Mouse (Mus musculus) limb, embryonic 12.5 days (tissue): ENCODE results near the gene Pde12. TPM values are rescaled to one million over a fixed set of nuclear protein-coding genes. Genes with fewer than 3 reads are reported as not detected.

Experiments
- ATAC-seq: fragments of 200-750 bp; cut with Nextera tagmentation; 2 replicates; pipeline ENCODE4 v1.8.0; 2017; ENCODE audit warnings: low read depth, moderate TSS enrichment; ENCODE audit not compliant: insufficient number of reproducible peaks, insufficient read depth, low FRiP score, low TSS enrichment
- H3K27ac ChIP-seq: fragments of 300-500 bp; sonication (generic); 2 replicates; pipeline ENCODE4 v1.5.1; 2016; ENCODE audit warnings: mild to moderate bottlenecking, moderate library complexity
- H3K27me3 ChIP-seq: fragments of 300-500 bp; sonication (generic); 2 replicates; pipeline ENCODE4 v1.6.1; 2016; ENCODE audit warnings: mild to moderate bottlenecking, moderate library complexity
- H3K36me3 ChIP-seq: fragments of 300-500 bp; sonication (generic); 2 replicates; pipeline ENCODE4 v1.6.1; 2016; ENCODE audit warnings: mild to moderate bottlenecking, moderate library complexity
- H3K4me1 ChIP-seq: fragments of 300-500 bp; sonication (generic); replicated peaks from 2 replicates; pipeline ENCODE4 v1.6.1; 2016
- H3K4me2 ChIP-seq: fragments of 300-500 bp; sonication (generic); 2 replicates; pipeline ENCODE4 v1.6.1; 2016; ENCODE audit warnings: mild to moderate bottlenecking, moderate library complexity
- H3K4me3 ChIP-seq: fragments of 300-500 bp; sonication (generic); replicated peaks from 2 replicates; pipeline ENCODE4 v1.5.1; 2016; ENCODE audit warnings: mild to moderate bottlenecking
- H3K9ac ChIP-seq: fragments of 300-500 bp; sonication (generic); replicated peaks from 2 replicates; pipeline ENCODE4 v1.6.1; 2016; ENCODE audit warnings: mild to moderate bottlenecking, moderate library complexity
- H3K9me3 ChIP-seq: fragments of 300-500 bp; sonication (generic); 2 replicates; pipeline ENCODE4 v1.6.1; 2016; ENCODE audit warnings: mild to moderate bottlenecking, moderate library complexity
- WGBS: fragments of 180-500 bp; shearing (Covaris S2); methylation state at CpG from one replicate; pipeline ENCODE4 v1.1.7; 2016; 5-methylcytosine and 5-hydroxymethylcytosine counted together
- polyA plus RNA-seq: library from polyadenylated mRNA; unstranded; fragments of >200 nt; fragmentation: Nextera tagmentation; extraction: Ambion mirVana; gene quantifications from 2 replicates; pipeline ENCODE4 v1.2.1, GENCODE M21; 2016

Gene Pde12
- polyA plus RNA-seq, 1 experiment from 2014 or later: 11.3 TPM

DNA sequence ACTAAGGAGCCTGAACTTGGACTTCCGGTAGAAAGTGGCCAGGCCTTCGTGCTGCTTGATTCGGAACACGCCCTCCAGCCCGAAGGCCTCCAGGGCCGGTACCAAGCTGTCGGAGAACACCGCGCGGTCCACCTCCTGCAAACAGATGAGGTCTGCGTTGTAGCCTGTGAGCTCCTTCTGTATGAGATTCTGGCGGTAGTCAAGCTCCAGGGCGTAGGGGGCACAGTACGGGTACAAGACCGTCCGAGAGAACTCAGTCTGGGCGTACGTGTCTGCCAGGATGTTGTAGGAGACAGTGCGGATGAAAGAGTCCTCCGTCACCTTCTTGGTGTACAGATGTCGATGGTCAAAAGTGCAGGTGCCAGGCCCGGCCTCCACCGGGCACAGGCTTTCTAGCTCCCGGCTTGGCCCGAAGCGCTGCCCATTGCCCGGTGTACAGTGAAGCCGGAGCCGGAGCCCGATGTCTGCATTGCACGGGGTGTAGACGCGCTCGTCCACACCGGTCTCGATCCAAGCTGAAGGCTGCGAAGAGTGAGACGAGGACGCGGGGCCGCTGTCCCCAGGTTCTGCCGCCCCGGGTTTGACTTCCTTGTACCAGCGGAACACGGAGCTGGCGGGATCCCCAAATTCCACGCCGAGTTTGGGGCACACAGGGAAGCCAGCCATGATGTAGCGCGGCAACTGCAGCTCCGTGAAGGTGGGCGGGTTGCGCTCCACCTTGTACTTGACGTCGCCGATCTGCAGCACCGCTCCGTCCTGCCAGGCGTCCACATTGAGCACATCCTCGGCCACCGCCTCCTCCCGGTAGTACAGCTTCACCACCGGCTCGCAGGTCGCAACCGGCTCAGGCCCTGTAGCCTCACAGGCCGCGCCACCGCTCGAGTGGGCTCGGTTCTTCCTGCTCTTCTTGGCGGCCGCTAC lies 1.1 kb downstream of the Pde12 start:
- Histone ChIP-seq H3K27ac (peak overlapping the region; percentile 91), H3K4me2 (peak overlapping the region; percentile 99), H3K9ac (peak overlapping the region; percentile 83), H3K36me3 (peaks cover 22% of the 10 kb centered on the region), H3K9me3 (no peaks in the 10 kb centered on the region), H3K4me3 (peak overlapping the region; percentile 96), H3K4me1 (peaks cover 25% of the 10 kb centered on the region), H3K27me3 (no peaks in the 10 kb centered on the region)
- 1% methylated on average over 73 of the region's 73 CpGs for WGBS
- no peak; the same call in 1 of the 2 replicates for ATAC-seq

DNA sequence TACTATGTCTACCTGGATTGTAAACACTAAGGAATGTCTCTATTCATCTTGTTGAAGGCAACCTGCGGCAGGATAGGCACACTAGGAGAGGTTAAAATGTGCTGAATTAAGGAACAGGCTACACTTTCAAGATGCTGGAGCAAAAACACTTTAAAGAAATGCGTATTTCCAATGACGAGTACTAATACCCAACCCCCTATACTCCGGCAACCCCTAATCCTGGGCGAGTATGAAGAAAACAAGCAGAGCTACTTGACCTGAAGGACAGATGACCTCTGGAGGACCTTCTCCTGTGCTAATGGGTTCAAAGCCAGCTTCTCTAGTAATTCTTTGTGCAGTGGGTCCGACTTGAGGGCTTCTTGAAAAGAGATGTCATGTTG lies 1.7 kb downstream of the Pde12 start:
- Histone ChIP-seq H3K9me3 (no peaks in the 10 kb centered on the region), H3K4me1 (peaks cover 25% of the 10 kb centered on the region), H3K27ac (no peak overlapping the region), H3K4me3 (peak overlapping the region; percentile 96), H3K36me3 (peaks cover 22% of the 10 kb centered on the region), H3K4me2 (peak overlapping the region; percentile 99), H3K27me3 (no peaks in the 10 kb centered on the region), H3K9ac (peak overlapping the region; percentile 83)
- 16% methylated on average over 6 of the region's 6 CpGs for WGBS
- ATAC-seq: no peak

DNA sequence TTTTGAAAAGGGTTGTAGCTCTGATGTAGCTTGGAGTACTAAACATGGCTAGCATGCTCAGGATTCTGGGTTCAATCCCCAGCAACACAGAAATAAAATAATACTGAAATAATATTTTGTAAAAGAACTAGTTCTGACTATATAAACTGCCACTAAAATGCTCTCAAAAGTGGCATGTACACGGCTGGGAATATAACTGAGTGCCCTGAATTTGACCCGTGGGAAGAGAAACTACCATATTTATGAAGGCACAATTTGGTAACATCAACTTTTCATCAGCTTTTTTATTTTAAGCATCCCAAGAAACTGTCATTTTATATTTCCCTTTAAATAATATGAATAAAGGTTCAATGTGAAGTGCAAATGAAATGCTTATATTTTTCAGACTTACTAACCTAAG lies 5.8 kb downstream of the Pde12 start:
- Histone ChIP-seq H3K4me3 (no peak overlapping the region), H3K4me1 (peaks cover 21% of the 10 kb centered on the region), H3K36me3 (peaks cover 31% of the 10 kb centered on the region), H3K9ac (no peak overlapping the region), H3K27me3 (no peaks in the 10 kb centered on the region), H3K9me3 (no peaks in the 10 kb centered on the region), H3K27ac (no peak overlapping the region), H3K4me2 (no peak overlapping the region)
- ATAC-seq: no peak
- 96% methylated on average over 2 of the region's 2 CpGs for WGBS

DNA sequence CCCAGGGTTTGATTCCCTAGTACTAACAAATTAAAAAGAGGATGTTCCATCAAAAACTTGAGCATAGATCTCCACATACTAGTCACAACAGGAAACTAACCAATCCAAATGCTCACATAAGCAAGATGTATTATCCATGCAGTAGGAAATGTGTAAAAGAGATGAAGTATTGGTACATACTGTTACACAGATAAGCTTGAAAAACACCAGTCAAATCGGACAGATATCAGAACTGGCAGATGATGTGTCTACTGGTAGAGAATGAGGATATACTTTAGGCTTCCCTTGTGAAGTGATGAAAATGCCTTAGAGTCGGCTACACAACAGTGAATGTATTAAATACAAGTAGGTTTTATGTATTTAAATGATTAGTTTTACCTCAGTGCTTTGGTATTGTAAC lies 7.2 kb downstream of the Pde12 start:
- H3K9me3 ChIP-seq: no peaks in the 10 kb centered on the region
- no peak overlapping the region for H3K4me2 ChIP-seq
- 92% methylated on average over 2 of the region's 2 CpGs for WGBS
- H3K4me1 ChIP-seq: peaks cover 11% of the 10 kb centered on the region
- H3K27me3 ChIP-seq: no peaks in the 10 kb centered on the region
- no peak overlapping the region for H3K9ac ChIP-seq
- H3K36me3 ChIP-seq: peaks cover 39% of the 10 kb centered on the region
- ATAC-seq: no peak
- H3K27ac ChIP-seq: no peak overlapping the region
- H3K4me3 ChIP-seq: no peak overlapping the region

DNA sequence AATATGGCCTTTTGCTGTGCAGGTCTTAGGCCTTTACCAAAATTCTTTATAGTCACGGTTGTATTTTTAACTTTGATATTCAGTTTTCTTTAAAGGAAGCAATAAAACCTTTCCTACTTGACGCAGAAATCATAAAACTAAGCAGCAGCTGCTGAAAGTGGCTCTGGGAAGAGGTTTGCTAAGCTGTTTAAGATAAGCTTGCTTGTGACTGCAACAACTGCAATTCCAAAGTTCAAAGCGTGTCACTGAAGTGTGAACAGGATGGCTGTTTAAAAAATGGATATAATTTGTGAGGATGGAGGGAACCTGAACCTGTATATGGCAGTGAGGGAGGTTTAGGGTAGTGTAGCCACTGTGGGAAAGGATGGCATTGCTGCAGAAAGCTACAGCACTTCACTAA lies 7.7 kb downstream of the Pde12 start:
- H3K27ac ChIP-seq: 0 out of 2 replicates have a peak overlapping the region, but pooled peaks have one; percentile 35
- no peak for ATAC-seq

DNA sequence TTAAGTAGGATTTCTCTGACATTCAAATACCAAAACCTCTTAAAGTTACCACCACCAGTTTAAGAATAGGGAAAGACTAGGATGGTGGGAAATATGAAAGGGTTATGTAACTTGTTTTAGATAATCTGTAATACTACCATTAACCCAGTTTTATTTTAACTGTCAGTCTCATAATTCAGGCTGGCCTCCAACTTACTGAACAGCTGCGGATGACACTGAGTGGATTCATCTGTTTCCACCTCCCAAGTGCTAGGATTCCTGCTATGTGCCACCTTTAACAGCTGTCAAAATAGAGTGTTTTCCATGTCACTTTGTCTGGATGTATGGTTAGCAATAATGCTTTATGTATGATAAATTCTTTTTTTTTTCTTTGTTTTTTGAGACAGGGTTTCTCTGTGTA lies 9.4 kb downstream of the Pde12 start:
- no peak overlapping the region for H3K4me2 ChIP-seq
- ATAC-seq: no peak
- no peak overlapping the region for H3K27ac ChIP-seq
- WGBS: 98% methylated on average over 1 of the region's 1 CpGs
- no peaks in the 10 kb centered on the region for H3K4me1 ChIP-seq
- no peak overlapping the region for H3K9ac ChIP-seq
- no peaks in the 10 kb centered on the region for H3K9me3 ChIP-seq
- H3K36me3 ChIP-seq: peaks cover 46% of the 10 kb centered on the region
- H3K27me3 ChIP-seq: no peaks in the 10 kb centered on the region
- H3K4me3 ChIP-seq: no peak overlapping the region

More for the DNA sequence above, 7.7 kb downstream of the Pde12 start:
- H3K27me3 ChIP-seq: no peaks in the 10 kb centered on the region
- H3K9ac ChIP-seq: no peak overlapping the region
- no peak overlapping the region for H3K4me2 ChIP-seq
- 60% methylated on average over 3 of the region's 3 CpGs for WGBS
- no peaks in the 10 kb centered on the region for H3K9me3 ChIP-seq
- H3K36me3 ChIP-seq: peaks cover 44% of the 10 kb centered on the region
- peaks cover 8% of the 10 kb centered on the region for H3K4me1 ChIP-seq
- no peak overlapping the region for H3K4me3 ChIP-seq

DNA sequence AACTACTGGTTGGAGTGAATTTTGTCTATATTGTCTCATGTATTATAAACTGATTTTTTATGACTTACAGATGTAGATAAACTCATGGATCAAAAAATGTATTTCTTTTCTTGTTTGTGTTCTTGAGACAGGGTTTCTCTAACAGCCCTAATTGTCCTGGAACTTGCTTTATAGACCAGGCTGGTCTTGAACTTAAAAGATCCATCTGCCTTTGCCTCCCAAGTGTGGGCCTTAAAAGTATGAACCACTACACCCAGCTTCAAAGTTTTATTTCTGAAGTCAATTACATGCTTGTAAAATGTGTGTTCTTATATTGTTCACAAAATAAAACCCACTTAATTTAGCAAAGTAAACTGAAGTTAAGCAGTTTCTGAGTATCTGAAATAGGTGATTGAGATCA lies 11.5 kb downstream of the Pde12 start:
- no peak overlapping the region for H3K9ac ChIP-seq

DNA sequence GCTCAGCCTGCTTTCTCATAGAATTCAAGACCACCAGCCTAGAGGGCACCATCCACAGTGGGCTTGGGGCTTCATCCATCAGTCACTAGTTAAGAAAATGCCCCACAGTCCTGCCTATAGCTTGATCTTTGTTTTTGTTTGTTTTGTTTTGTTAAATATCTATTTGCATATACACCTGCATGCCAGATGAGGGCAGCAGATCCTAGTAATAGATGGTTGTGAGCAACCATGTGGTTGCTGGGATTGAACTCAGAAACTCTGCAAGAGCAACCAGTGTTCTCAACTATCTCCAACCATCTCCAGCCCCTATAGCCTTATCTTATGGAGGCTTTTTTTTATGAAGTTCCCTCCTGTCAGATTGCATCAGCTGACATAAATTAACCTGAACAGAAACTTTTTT lies 17.8 kb downstream of the Pde12 start:
- Histone ChIP-seq H3K27me3 (no peaks in the 10 kb centered on the region), H3K27ac (no peak overlapping the region), H3K4me3 (no peak overlapping the region), H3K4me2 (no peak overlapping the region), H3K9ac (no peak overlapping the region), H3K4me1 (0 out of 2 replicates have a peak, but pooled peaks cover 3% of the 10 kb centered on the region), H3K9me3 (no peaks in the 10 kb centered on the region), H3K36me3 (peaks cover 77% of the 10 kb centered on the region)
- ATAC-seq: no peak

More for the DNA sequence above, 11.5 kb downstream of the Pde12 start:
- H3K4me3 ChIP-seq: no peak overlapping the region
- H3K36me3 ChIP-seq: peaks cover 53% of the 10 kb centered on the region
- no peak overlapping the region for H3K27ac ChIP-seq
- no peaks in the 10 kb centered on the region for H3K4me1 ChIP-seq
- no peak for ATAC-seq
- H3K9me3 ChIP-seq: no peaks in the 10 kb centered on the region
- no peaks in the 10 kb centered on the region for H3K27me3 ChIP-seq
- H3K4me2 ChIP-seq: no peak overlapping the region

DNA sequence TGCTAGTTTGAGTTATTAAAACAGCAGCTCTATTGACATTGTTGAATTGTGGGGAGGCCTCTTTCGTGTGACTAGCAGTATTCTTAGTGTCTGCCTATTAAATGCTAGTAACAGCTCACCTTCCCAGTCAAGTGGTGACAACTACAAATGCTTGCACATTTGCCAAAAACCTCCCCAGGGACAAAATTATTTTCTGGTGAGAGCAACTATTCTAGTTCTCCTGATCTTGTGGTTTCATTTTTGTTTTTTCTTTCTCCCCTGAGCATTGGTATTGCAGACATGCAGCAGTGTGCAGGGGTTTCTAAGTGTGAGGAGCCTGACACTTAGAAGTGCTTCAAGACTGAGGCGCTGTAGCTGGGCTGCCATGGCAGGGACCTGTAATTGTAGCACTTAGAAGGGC lies 21.9 kb downstream of the Pde12 start:
- H3K4me1 ChIP-seq: peaks cover 11% of the 10 kb centered on the region
- H3K27me3 ChIP-seq: no peaks in the 10 kb centered on the region
- peaks cover 45% of the 10 kb centered on the region for H3K36me3 ChIP-seq
- no peak for ATAC-seq
- no peak overlapping the region for H3K4me2 ChIP-seq
- 86% methylated on average over 2 of the region's 2 CpGs for WGBS
- H3K9me3 ChIP-seq: no peaks in the 10 kb centered on the region
- H3K9ac ChIP-seq: no peak overlapping the region
- H3K4me3 ChIP-seq: no peak overlapping the region
- H3K27ac ChIP-seq: no peak overlapping the region

DNA sequence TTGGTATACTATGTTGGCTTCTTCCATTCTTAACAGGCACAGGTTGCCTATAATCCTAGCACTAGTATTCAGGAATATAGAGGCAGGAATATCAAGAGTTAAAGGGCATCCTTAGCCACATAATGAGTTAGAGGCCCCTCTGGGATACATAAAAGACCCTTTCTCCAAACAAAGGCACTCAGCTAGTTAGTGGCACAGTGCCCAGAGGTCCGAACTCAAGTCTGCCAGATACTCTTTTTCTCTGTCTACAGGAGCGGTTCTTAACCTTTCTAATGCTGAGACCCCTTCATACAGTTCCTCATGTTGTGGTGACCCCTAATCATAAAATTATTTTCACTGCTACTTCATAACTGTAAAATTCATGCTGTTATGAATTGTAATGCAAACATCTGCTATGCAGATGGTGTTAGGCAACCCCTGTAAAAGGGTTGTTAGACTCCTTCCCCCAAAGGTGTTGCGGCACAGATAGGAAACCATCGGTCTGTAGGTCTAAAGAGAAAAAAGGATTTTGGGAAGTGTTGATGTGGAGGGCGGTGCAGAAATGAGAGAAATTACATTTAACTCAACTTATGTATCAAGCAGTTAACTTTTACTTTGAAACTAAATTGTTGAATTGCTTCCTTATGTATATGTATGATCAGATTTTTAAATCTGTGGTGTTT lies 23.6 kb downstream of the Pde12 start:
- H3K27ac ChIP-seq: 0 out of 2 replicates have a peak overlapping the region, but pooled peaks have one; percentile 25
- H3K36me3 ChIP-seq: peaks cover 32% of the 10 kb centered on the region
- peaks cover 11% of the 10 kb centered on the region for H3K4me1 ChIP-seq
- no peaks in the 10 kb centered on the region for H3K9me3 ChIP-seq
- H3K27me3 ChIP-seq: no peaks in the 10 kb centered on the region
- no peak for ATAC-seq
- no peak overlapping the region; the same call in 1 of the 2 replicates for H3K4me3 ChIP-seq
- H3K9ac ChIP-seq: no peak overlapping the region
- H3K4me2 ChIP-seq: peak overlapping the region; percentile 35
- WGBS: 37% methylated on average over 5 of the region's 5 CpGs

DNA sequence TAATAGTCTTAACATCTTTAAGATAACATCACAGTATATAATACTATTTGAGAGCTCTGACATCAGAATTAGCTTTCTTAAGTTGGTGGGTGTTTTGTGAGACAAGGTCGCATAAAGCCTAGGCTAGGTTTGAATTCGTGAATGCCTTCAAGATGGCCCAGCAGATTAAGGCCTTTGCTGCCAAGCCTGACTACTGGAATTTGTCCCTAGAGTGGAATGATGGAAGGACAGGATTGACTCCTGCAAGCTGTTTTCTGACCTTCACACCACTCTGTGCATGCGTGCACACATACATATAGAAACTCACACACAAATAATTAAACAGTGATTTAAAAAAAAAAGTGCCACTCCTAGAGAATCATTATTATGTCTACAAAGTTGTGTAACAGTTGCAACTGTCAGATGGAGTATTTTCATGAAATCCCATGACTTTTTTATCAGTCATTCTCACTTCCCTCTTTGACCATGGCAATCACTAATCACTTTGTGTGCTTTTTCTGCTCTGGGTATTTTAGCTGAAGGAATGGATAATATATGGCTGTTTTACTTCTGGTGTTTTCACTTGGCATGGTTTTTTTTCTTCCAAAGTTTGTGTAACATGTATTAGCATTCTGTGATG lies 26.6 kb downstream of the Pde12 start:
- no peak overlapping the region for H3K27ac ChIP-seq

More for the DNA sequence above, 26.6 kb downstream of the Pde12 start:
- no peak for ATAC-seq
- 88% methylated on average over 3 of the region's 3 CpGs for WGBS
- H3K4me2 ChIP-seq: no peak overlapping the region
- H3K9me3 ChIP-seq: no peaks in the 10 kb centered on the region
- no peak overlapping the region for H3K9ac ChIP-seq
- no peaks in the 10 kb centered on the region for H3K27me3 ChIP-seq
- H3K4me3 ChIP-seq: no peak overlapping the region
- peaks cover 21% of the 10 kb centered on the region for H3K4me1 ChIP-seq
- peaks cover 12% of the 10 kb centered on the region for H3K36me3 ChIP-seq
